Mouse (Mus musculus) lung, embryonic 16.5 days (tissue): ENCODE results near the gene Rasef. TPM values are rescaled to one million over a fixed set of nuclear protein-coding genes. Genes with fewer than 3 reads are reported as not detected.
"Not testable (repeated sequence)": the region's sequence is repeated elsewhere in the genome, so short reads cannot be mapped to it uniquely, and the experiment has no call there.

Source experiments
- ATAC-seq: fragments of 200-750 bp; cut with Nextera tagmentation; 2 replicates; pipeline ENCODE4 v1.8.0; 2017; ENCODE audit warnings: low read depth, mild to moderate bottlenecking, moderate library complexity
- H3K27ac ChIP-seq: fragments of 300-500 bp; sonication (generic); 2 replicates; pipeline ENCODE4 v1.5.1; 2014; ENCODE audit warnings: mild to moderate bottlenecking, control low read depth, low read length
- H3K27me3 ChIP-seq: fragments of 300-500 bp; sonication (generic); 2 replicates; pipeline ENCODE4 v1.6.1; 2014; ENCODE audit warnings: low read depth, low read length, mixed read lengths; ENCODE audit not compliant: control insufficient read depth, insufficient read depth
- H3K36me3 ChIP-seq: fragments of 300-500 bp; sonication (generic); 2 replicates; pipeline ENCODE4 v1.6.1; 2014; ENCODE audit warnings: low read length; ENCODE audit not compliant: control insufficient read depth, insufficient read depth
- H3K4me1 ChIP-seq: fragments of 300-500 bp; sonication (generic); replicated peaks from 2 replicates; pipeline ENCODE4 v1.6.1; 2014; ENCODE audit warnings: low read length, mixed read lengths; ENCODE audit not compliant: control insufficient read depth, insufficient read depth
- H3K4me2 ChIP-seq: fragments of 300-500 bp; sonication (generic); 2 replicates; pipeline ENCODE4 v1.6.1; 2014; ENCODE audit warnings: low read depth, low read length, control low read depth
- H3K4me3 ChIP-seq: fragments of 300-500 bp; sonication (generic); 2 replicates; pipeline ENCODE4 v1.5.1; 2014; ENCODE audit warnings: mild to moderate bottlenecking, low read length, control low read depth
- H3K9ac ChIP-seq: fragments of 300-500 bp; sonication (generic); 2 replicates; pipeline ENCODE4 v1.6.1; 2014; ENCODE audit warnings: low read length, control low read depth
- H3K9me3 ChIP-seq: fragments of 300-500 bp; sonication (generic); 2 replicates; pipeline ENCODE4 v1.6.1; 2016; ENCODE audit warnings: low read length; ENCODE audit not compliant: control insufficient read depth
- WGBS: fragments of 180-500 bp; shearing (Covaris S2); extraction: QIAGEN DNeasy Blood & Tissue Kit; methylation state at CpG from one replicate; pipeline ENCODE4 v1.1.7; 2014; 5-methylcytosine and 5-hydroxymethylcytosine counted together
- polyA plus RNA-seq: library from polyadenylated mRNA; unstranded; fragments of >200 nt; fragmentation: Nextera tagmentation; extraction: Ambion mirVana; gene quantifications from 2 replicates; pipeline ENCODE4 v1.2.1, GENCODE M21; 2015

Gene Rasef
- polyA plus RNA-seq, 1 experiment from 2014 or later = 4.9 TPM

- not testable (repeated sequence) for ATAC-seq, H3K4me2 ChIP-seq, H3K27ac ChIP-seq, H3K9ac ChIP-seq, H3K9me3 ChIP-seq, H3K4me3 ChIP-seq, H3K27me3 ChIP-seq, H3K36me3 ChIP-seq, H3K4me1 ChIP-seq
- no CpG with 5 or more reads among the region's 4 CpGs for WGBS
These were observed 122.7 kb downstream of the Rasef start, which contains the start of gene Gm11239 for GRCm38 (mm10) chr4:73668054-73668453. Gm11239 (plus strand) TSS chr4:73668354.

Other genes starting within 250 kb of the Rasef start
- not detected in 2 replicates for gene Gm11238, start 183.1 kb downstream of the Rasef start, polyA plus RNA-seq
- not detected in 2 replicates for gene Gm11237, start 168.0 kb downstream of the Rasef start, polyA plus RNA-seq
- not detected in 2 replicates for gene Gm11236, start 152.9 kb downstream of the Rasef start, polyA plus RNA-seq
- not detected in 2 replicates for gene Gm11239, start 122.6 kb downstream of the Rasef start, polyA plus RNA-seq
- gene Gm428, start 107.5 kb downstream of the Rasef start, polyA plus RNA-seq = not detected in 2 replicates
- not detected in 2 replicates for gene Gm11758, start 85.3 kb upstream of the Rasef start, polyA plus RNA-seq
- gene Gm11757, start 100.1 kb upstream of the Rasef start, polyA plus RNA-seq = not detected in 2 replicates
- not detected in 2 replicates for gene Gm13871, start 115.0 kb upstream of the Rasef start, polyA plus RNA-seq
- not detected in 2 replicates for gene Gm11756, start 129.8 kb upstream of the Rasef start, polyA plus RNA-seq
- 0.39 and 1.1 TPM in 2 replicates for gene 2310002L09Rik, start 159.9 kb upstream of the Rasef start, polyA plus RNA-seq
- gene Frmd3, start 222.4 kb upstream of the Rasef start, polyA plus RNA-seq = 0.63 and 0.70 TPM in 2 replicates